Mouse (Mus musculus): ENCODE measurements around the gene Myh6. TPM values are rescaled to one million over a fixed set of nuclear protein-coding genes. Genes with fewer than 3 reads are reported as not detected.
"Not testable (repeated sequence)": the region's sequence is repeated elsewhere in the genome, so short reads cannot be mapped to it uniquely, and the experiment has no call there.

Gene Myh6
- polyA plus RNA-seq, 1 experiment from 2014 or later: 61.0 TPM

DNA sequence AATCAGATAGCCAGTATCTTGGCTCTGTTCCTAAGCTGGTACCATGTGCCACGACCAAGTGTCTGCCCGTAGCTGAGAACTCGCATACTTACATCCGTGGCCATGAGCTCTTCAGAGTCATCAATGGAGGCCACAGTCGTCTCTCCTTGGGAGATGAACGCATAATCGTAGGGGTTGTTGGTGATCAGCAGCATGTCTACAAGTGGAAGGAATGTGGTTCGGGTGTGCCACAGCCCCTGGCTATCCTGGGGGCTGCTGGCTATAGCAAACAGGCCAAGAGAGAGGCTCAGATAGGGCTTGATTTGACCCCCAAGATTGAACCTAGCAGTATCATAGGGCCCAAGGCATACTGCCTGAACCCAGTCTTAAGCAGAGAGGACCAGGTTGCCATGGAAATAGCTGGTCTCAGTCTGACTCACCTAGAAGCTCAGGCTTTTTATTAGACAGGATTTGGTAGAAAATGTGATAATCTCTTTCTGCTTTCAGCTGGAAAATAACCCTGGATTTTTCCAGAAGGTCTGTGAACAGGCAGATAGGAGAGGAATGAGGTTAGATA, 23.2 kb upstream of the Myh6 start:
- Histone ChIP-seq H3K36me3 (ENCODE audit: insufficient read depth, low read length) (no peaks in the 10 kb centered on the region), H3K9ac (replicated peaks; ENCODE audit: low read depth) (no peak overlapping the region), H3K27ac (ENCODE audit: low read length) (no peak overlapping the region), H3K9me3 (ENCODE audit: low read length) (no peaks in the 10 kb centered on the region), H3K27me3 (replicated peaks; ENCODE audit: insufficient read depth, low read length) (no peaks in the 10 kb centered on the region), H3K4me3 (ENCODE audit: low read depth, low read length) (no peak overlapping the region), H3K4me2 (replicated peaks; ENCODE audit: low read depth, low read length) (no peak overlapping the region), H3K4me1 (ENCODE audit: insufficient read depth, low read depth, low read length) (no peaks in the 10 kb centered on the region)
- whole genome bisulfite sequencing: 75% methylated on average over 8 of the region's 8 CpGs
- DNase-seq (ENCODE audit: low spot score) (no peak), ATAC-seq (no peak)
- TF ChIP-seq CTCF (IDR thresholded peaks at IDR 0.05) (no peak), EP300 (IDR thresholded peaks at IDR 0.05) (no peak)

DNA sequence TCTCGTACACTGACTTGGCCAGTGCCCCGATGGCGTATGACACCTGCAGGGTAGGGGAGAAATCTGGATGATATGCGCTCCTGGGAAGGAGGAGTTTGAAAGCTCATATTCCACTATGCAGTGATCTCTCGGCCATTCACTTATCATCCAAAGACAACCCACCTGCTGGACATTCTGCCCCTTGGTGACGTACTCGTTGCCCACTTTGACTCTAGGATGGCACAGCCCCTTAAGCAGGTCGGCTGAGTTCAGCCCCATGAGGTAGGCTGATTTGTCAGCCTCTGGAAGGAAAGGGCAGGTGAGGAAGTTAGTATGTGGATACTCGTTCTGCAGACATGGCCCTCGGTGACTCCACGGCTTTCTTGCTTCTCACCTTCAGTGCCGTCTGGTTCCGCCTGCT, 22.2 kb upstream of the Myh6 start:
- H3K9ac ChIP-seq (replicated peaks; ENCODE audit: low read depth): no peak overlapping the region

GRCm38 (mm10) chr14:54988350-54988874, 21.7 kb upstream of the Myh6 start:
- WGBS: 90% methylated on average over 9 of the region's 9 CpGs
- not testable (repeated sequence) for H3K4me1 ChIP-seq (ENCODE audit: insufficient read depth, low read depth, low read length); H3K27me3 ChIP-seq (replicated peaks; ENCODE audit: insufficient read depth, low read length); H3K9me3 ChIP-seq (ENCODE audit: low read length); H3K4me2 ChIP-seq (replicated peaks; ENCODE audit: low read depth, low read length); ATAC-seq; H3K9ac ChIP-seq (replicated peaks; ENCODE audit: low read depth); H3K4me3 ChIP-seq (ENCODE audit: low read depth, low read length); DNase-seq (ENCODE audit: low spot score); H3K36me3 ChIP-seq (ENCODE audit: insufficient read depth, low read length); H3K27ac ChIP-seq (ENCODE audit: low read length)

More for the DNA sequence above, 22.2 kb upstream of the Myh6 start:
- H3K36me3 ChIP-seq (ENCODE audit: insufficient read depth, low read length): no peaks in the 10 kb centered on the region
- no peak overlapping the region for H3K4me3 ChIP-seq (ENCODE audit: low read depth, low read length)
- no peaks in the 10 kb centered on the region for H3K9me3 ChIP-seq (ENCODE audit: low read length)
- DNase-seq (ENCODE audit: low spot score) (no peak), ATAC-seq (no peak)
- 84% methylated on average over 13 of the region's 13 CpGs for WGBS
- no peak overlapping the region for H3K27ac ChIP-seq (ENCODE audit: low read length)
- H3K4me2 ChIP-seq (replicated peaks; ENCODE audit: low read depth, low read length): no peak overlapping the region
- no peaks in the 10 kb centered on the region for H3K4me1 ChIP-seq (ENCODE audit: insufficient read depth, low read depth, low read length)
- no peaks in the 10 kb centered on the region for H3K27me3 ChIP-seq (replicated peaks; ENCODE audit: insufficient read depth, low read length)
- TF ChIP-seq EP300 (IDR thresholded peaks at IDR 0.05) (no peak), CTCF (IDR thresholded peaks at IDR 0.05) (no peak)

DNA sequence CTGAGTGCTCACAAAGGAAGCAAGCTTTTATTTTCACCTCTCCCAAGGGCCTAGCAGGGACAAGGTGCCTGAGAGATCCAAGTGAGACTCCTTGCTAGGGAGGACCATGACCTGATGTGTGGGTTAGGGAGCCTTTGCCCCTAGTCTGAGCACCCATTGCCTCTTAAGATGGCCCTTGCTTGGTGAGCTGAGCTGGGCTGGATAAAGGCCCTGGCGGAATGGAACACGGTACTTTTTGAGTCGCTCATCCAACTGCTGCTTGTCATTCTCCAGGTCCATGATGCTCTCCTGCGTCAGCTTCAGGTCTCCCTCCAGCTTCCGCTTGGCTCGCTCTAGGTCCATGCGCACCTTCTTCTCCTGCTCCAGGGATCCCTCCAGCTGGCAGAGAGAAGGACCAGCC, 15.2 kb upstream of the Myh6 start:
- DNase-seq (ENCODE audit: low spot score) (no peak), ATAC-seq (no peak)
- H3K4me2 ChIP-seq (replicated peaks; ENCODE audit: low read depth, low read length): no peak overlapping the region
- H3K9me3 ChIP-seq (ENCODE audit: low read length): no peaks in the 10 kb centered on the region
- H3K36me3 ChIP-seq (ENCODE audit: insufficient read depth, low read length): no peaks in the 10 kb centered on the region
- TF ChIP-seq CTCF (IDR thresholded peaks at IDR 0.05): no peak
- TF ChIP-seq EP300 (IDR thresholded peaks at IDR 0.05): no peak
- WGBS: 94% methylated on average over 7 of the region's 7 CpGs
- H3K9ac ChIP-seq (replicated peaks; ENCODE audit: low read depth): no peak overlapping the region
- H3K27ac ChIP-seq (ENCODE audit: low read length): no peak overlapping the region
- H3K4me1 ChIP-seq (ENCODE audit: insufficient read depth, low read depth, low read length): no peaks in the 10 kb centered on the region
- no peaks in the 10 kb centered on the region for H3K27me3 ChIP-seq (replicated peaks; ENCODE audit: insufficient read depth, low read length)
- no peak overlapping the region for H3K4me3 ChIP-seq (ENCODE audit: low read depth, low read length)

DNA sequence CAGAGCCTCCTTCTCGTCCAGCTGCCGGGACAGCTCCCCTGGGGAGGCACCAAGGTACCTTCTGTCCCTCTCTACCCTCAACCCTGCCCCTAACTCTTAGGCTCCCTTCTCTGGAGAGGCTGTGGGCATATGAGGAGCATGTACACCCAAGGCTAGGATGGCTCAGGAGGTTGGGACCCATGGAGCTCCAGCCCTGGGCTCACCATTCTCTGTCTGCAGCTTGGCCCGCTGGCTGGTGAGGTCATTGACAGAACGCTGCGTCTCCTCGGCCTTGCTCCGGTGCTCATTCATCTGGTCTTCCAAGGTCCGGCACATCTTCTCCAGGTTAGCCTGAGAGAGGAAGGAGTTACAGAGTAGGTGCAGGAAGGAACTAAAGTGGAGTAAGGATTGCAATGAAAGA, 11.9 kb upstream of the Myh6 start:
- Histone ChIP-seq H3K9me3 (ENCODE audit: low read length) (no peaks in the 10 kb centered on the region), H3K4me1 (ENCODE audit: insufficient read depth, low read depth, low read length) (no peaks in the 10 kb centered on the region), H3K4me3 (ENCODE audit: low read depth, low read length) (no peak overlapping the region), H3K9ac (replicated peaks; ENCODE audit: low read depth) (no peak overlapping the region), H3K27me3 (replicated peaks; ENCODE audit: insufficient read depth, low read length) (no peaks in the 10 kb centered on the region), H3K27ac (ENCODE audit: low read length) (no peak overlapping the region), H3K36me3 (ENCODE audit: insufficient read depth, low read length) (no peaks in the 10 kb centered on the region), H3K4me2 (replicated peaks; ENCODE audit: low read depth, low read length) (no peak overlapping the region)
- ATAC-seq (no peak), DNase-seq (ENCODE audit: low spot score) (no peak)
- WGBS: 83% methylated on average over 8 of the region's 8 CpGs
- TF ChIP-seq CTCF (IDR thresholded peaks at IDR 0.05): no peak
- no peak for TF ChIP-seq EP300 (IDR thresholded peaks at IDR 0.05)

GRCm38 (mm10) chr14:54976633-54977032, 9.9 kb upstream of the Myh6 start, which contains the start of gene Gm17428:
Gene Gm17428 (plus strand): TSS chr14:54976933.
- Histone ChIP-seq H3K4me2 (replicated peaks; ENCODE audit: low read depth, low read length) (no peak within 1 kb of the TSS), H3K9ac (replicated peaks; ENCODE audit: low read depth) (no peak within 1 kb of the TSS), H3K4me3 (ENCODE audit: low read depth, low read length) (no peak within 1 kb of the TSS), H3K36me3 (ENCODE audit: insufficient read depth, low read length) (no peaks in the 10 kb centered on the region), H3K4me1 (ENCODE audit: insufficient read depth, low read depth, low read length) (no peaks in the 10 kb centered on the region), H3K9me3 (ENCODE audit: low read length) (no peaks in the 10 kb centered on the region), H3K27ac (ENCODE audit: low read length) (no peak within 1 kb of the TSS), H3K27me3 (replicated peaks; ENCODE audit: insufficient read depth, low read length) (no peaks in the 10 kb centered on the region)
- ATAC-seq (no peak), DNase-seq (ENCODE audit: low spot score) (no peak)
- WGBS: 50% methylated on average over 1 of the region's 1 CpGs
- no peak for TF ChIP-seq EP300 (IDR thresholded peaks at IDR 0.05)
- TF ChIP-seq CTCF (IDR thresholded peaks at IDR 0.05): no peak
